Mouse (Mus musculus) thymus, adult 2 months (tissue): ENCODE measurements around the gene Dhps. TPM values are rescaled to one million over a fixed set of nuclear protein-coding genes. Genes with fewer than 3 reads are reported as not detected.
"Not testable (repeated sequence)": the region's sequence is repeated elsewhere in the genome, so short reads cannot be mapped to it uniquely, and the experiment has no call there.

Experiments used
- DNase-seq: peaks from one replicate; pipeline ENCODE4 v3.0.0; 2021
- H3K27ac ChIP-seq: fragments of 200-500 bp; 2 replicates; pipeline ENCODE4 v1.5.1; 2012; ENCODE audit warnings: low read length, control low read depth; ENCODE audit not compliant: control insufficient read depth, insufficient read depth
- H3K27me3 ChIP-seq: fragments of 200-500 bp; 2 replicates; pipeline ENCODE4 v1.6.1; 2012; ENCODE audit warnings: mild to moderate bottlenecking, low read length, moderate library complexity, mixed read lengths; ENCODE audit not compliant: control insufficient read depth, insufficient read depth
- H3K36me3 ChIP-seq: fragments of 200-500 bp; 2 replicates; pipeline ENCODE4 v1.6.1; 2012; ENCODE audit warnings: mild to moderate bottlenecking, low read length, moderate library complexity; ENCODE audit not compliant: control insufficient read depth, insufficient read depth
- H3K4me1 ChIP-seq: fragments of 200-500 bp; replicated peaks from 2 replicates; pipeline ENCODE4 v1.6.1; 2012; ENCODE audit warnings: low read length; ENCODE audit not compliant: control insufficient read depth, insufficient read depth
- H3K4me3 ChIP-seq: fragments of 200-500 bp; 2 replicates; pipeline ENCODE4 v1.5.1; 2012; ENCODE audit warnings: mild to moderate bottlenecking, low read length, control low read depth, moderate library complexity; ENCODE audit not compliant: control insufficient read depth, insufficient read depth
- CTCF ChIP-seq: fragments of 200-500 bp; IDR thresholded peaks from 2 replicates; pipeline ENCODE4 v1.5.1; 2012; ENCODE audit warnings: mild to moderate bottlenecking, control low read depth, low read length, moderate library complexity, borderline replicate concordance; ENCODE audit not compliant: control insufficient read depth, poor library complexity, insufficient read depth; ENCODE audit errors: extremely low read depth
- POLR2A ChIP-seq: fragments of 200-500 bp; IDR thresholded peaks from 2 replicates; pipeline ENCODE4 v1.6.1; 2012; ENCODE audit warnings: mild to moderate bottlenecking, low read length, control low read depth, moderate library complexity; ENCODE audit not compliant: control insufficient read depth, poor library complexity, insufficient read depth; ENCODE audit errors: extremely low read depth
- WGBS: fragments of 180-500 bp; shearing (Covaris S2); methylation state at CpG from one replicate; pipeline ENCODE4 v1.1.7; 2018; 5-methylcytosine and 5-hydroxymethylcytosine counted together
- polyA plus RNA-seq: library from polyadenylated mRNA; depleted of rRNA; stranded (reverse); fragments of >200 nt; gene quantifications from 2 replicates; pipeline ENCODE4 v1.2.3, GENCODE M21; 2012

Gene Dhps
- polyA plus RNA-seq, 1 experiment: 105 TPM

- TF ChIP-seq POLR2A (no peak), CTCF (no peak)
- Histone ChIP-seq H3K4me3 (peak within 1 kb of the TSS; percentile 98), H3K4me1 (peaks cover 28% of the 10 kb centered on the region), H3K27ac (peak within 1 kb of the TSS; percentile 68), H3K36me3 (0 out of 2 replicates have a peak, but pooled peaks cover 4% of the 10 kb centered on the region), H3K27me3 (no peaks in the 10 kb centered on the region)
- WGBS: under 1% methylated on average over 30 of the region's 30 CpGs
- peak; percentile 40 for DNase-seq
These were observed 9.1 kb downstream of the Dhps start, which contains the start of gene Wdr83os for GRCm38 (mm10) chr8:85080532-85081215. Wdr83os (plus strand) TSS chr8:85080740.

GRCm38 (mm10) chr8:85081216-85081555 is 9.6 kb downstream of the Dhps start, which contains the start of gene Wdr83:
Wdr83 (minus strand) TSS chr8:85081306.
- peak; percentile 77 for DNase-seq
- no peaks in the 10 kb centered on the region for H3K27me3 ChIP-seq
- peaks cover 28% of the 10 kb centered on the region for H3K4me1 ChIP-seq
- 1% methylated on average over 9 of the region's 9 CpGs for WGBS
- peak within 1 kb of the TSS; percentile 68 for H3K27ac ChIP-seq
- TF ChIP-seq POLR2A (peak; percentile 46; the same call in 1 of the 2 replicates), CTCF (no peak)
- H3K4me3 ChIP-seq: peak within 1 kb of the TSS; percentile 98
- H3K36me3 ChIP-seq: peaks cover 6% of the 10 kb centered on the region; the same call in 1 of the 2 replicates

- H3K27me3 ChIP-seq, H3K4me3 ChIP-seq, H3K27ac ChIP-seq, DNase-seq: not testable (repeated sequence)
- peaks cover 12% of the 10 kb centered on the region for H3K36me3 ChIP-seq
- 38% methylated on average over 4 of the region's 4 CpGs for WGBS
- H3K4me1 ChIP-seq: peaks cover 28% of the 10 kb centered on the region
These were observed 10.6 kb downstream of the Dhps start for GRCm38 (mm10) chr8:85082169-85082568.

GRCm38 (mm10) chr8:85083108-85083813 is 11.7 kb downstream of the Dhps start, which contains the start of gene Man2b1:
Man2b1 (plus strand) TSS chr8:85083270.
- peaks cover 18% of the 10 kb centered on the region for H3K36me3 ChIP-seq
- H3K4me3 ChIP-seq: peak within 1 kb of the TSS; percentile 90
- no peak within 1 kb of the TSS for H3K27ac ChIP-seq
- peaks cover 28% of the 10 kb centered on the region for H3K4me1 ChIP-seq
- 0 out of 2 replicates have a peak, but pooled peaks have one; percentile 30 for TF ChIP-seq CTCF
- TF ChIP-seq POLR2A: peak; percentile 68
- H3K27me3 ChIP-seq: no peaks in the 10 kb centered on the region
- WGBS: under 1% methylated on average over 30 of the region's 30 CpGs
- peak; percentile 87 for DNase-seq

- H3K4me3 ChIP-seq: no peak overlapping the region
- no peak for TF ChIP-seq POLR2A
- no peak for TF ChIP-seq CTCF
- peaks cover 25% of the 10 kb centered on the region for H3K4me1 ChIP-seq
- no peak for DNase-seq
- H3K36me3 ChIP-seq: peaks cover 28% of the 10 kb centered on the region
- WGBS: 48% methylated on average over 8 of the region's 8 CpGs
- no peaks in the 10 kb centered on the region for H3K27me3 ChIP-seq
- H3K27ac ChIP-seq: no peak overlapping the region
These were observed 13.1 kb downstream of the Dhps start for GRCm38 (mm10) chr8:85084633-85085032.

- TF ChIP-seq POLR2A (no peak), CTCF (no peak)
- Histone ChIP-seq H3K36me3 (peaks cover 35% of the 10 kb centered on the region), H3K27ac (no peak overlapping the region), H3K27me3 (no peaks in the 10 kb centered on the region), H3K4me1 (peaks cover 21% of the 10 kb centered on the region), H3K4me3 (no peak overlapping the region)
- 88% methylated on average over 3 of the region's 3 CpGs for WGBS
- DNase-seq: no peak
These were observed 14.7 kb downstream of the Dhps start for GRCm38 (mm10) chr8:85086238-85086637.
